Mouse (Mus musculus) intestine, embryonic 14.5 days (tissue): Measurements from ENCODE around the gene Syce2. TPM values are rescaled to one million over a fixed set of nuclear protein-coding genes. Genes with fewer than 3 reads are reported as not detected.
"Not testable (repeated sequence)": the region's sequence is repeated elsewhere in the genome, so short reads cannot be mapped to it uniquely, and the experiment has no call there.

Experiments used
- ATAC-seq: fragments of 200-750 bp; cut with Nextera tagmentation; replicated peaks from 2 replicates; pipeline ENCODE4 v1.8.0; 2017; ENCODE audit warnings: low read depth, moderate number of reproducible peaks, moderate TSS enrichment, moderate library complexity; ENCODE audit not compliant: low FRiP score, low TSS enrichment
- DNase-seq: peaks from one replicate; pipeline ENCODE4 v3.0.0-alpha.2; 2018; ENCODE audit warnings: low spot score
- H3K27ac ChIP-seq: fragments of 300-500 bp; sonication (generic); 2 replicates; pipeline ENCODE4 v1.5.1; 2014; ENCODE audit warnings: low read depth, mild to moderate bottlenecking, control low read depth
- H3K27me3 ChIP-seq: fragments of 300-500 bp; sonication (generic); replicated peaks from 2 replicates; pipeline ENCODE4 v1.6.1; 2014; ENCODE audit warnings: low read length, control low read depth; ENCODE audit not compliant: control insufficient read depth, insufficient read depth
- H3K36me3 ChIP-seq: fragments of 300-500 bp; sonication (generic); 2 replicates; pipeline ENCODE4 v1.6.1; 2014; ENCODE audit warnings: low read length, control low read depth; ENCODE audit not compliant: control insufficient read depth, insufficient read depth
- H3K4me1 ChIP-seq: fragments of 300-500 bp; sonication (generic); replicated peaks from 2 replicates; pipeline ENCODE4 v1.6.1; 2014; ENCODE audit warnings: low read length, control low read depth, mixed read lengths; ENCODE audit not compliant: control insufficient read depth, insufficient read depth
- H3K4me2 ChIP-seq: fragments of 300-500 bp; sonication (generic); 2 replicates; pipeline ENCODE4 v1.6.1; 2014; ENCODE audit warnings: low read length
- H3K4me3 ChIP-seq: fragments of 300-500 bp; sonication (generic); 2 replicates; pipeline ENCODE4 v1.5.1; 2014; ENCODE audit warnings: low read depth, low read length, control low read depth, mixed read lengths
- H3K9ac ChIP-seq: fragments of 300-500 bp; sonication (generic); 2 replicates; pipeline ENCODE4 v1.6.1; 2014; ENCODE audit warnings: mild to moderate bottlenecking, low read length
- H3K9me3 ChIP-seq: fragments of 300-500 bp; sonication (generic); 2 replicates; pipeline ENCODE4 v1.6.1; 2016; ENCODE audit warnings: low read length, control low read depth; ENCODE audit not compliant: control insufficient read depth
- WGBS: fragments of 180-500 bp; shearing (Covaris S2); extraction: QIAGEN DNeasy Blood & Tissue Kit; methylation state at CpG from one replicate; pipeline ENCODE4 v1.1.7; 2014; 5-methylcytosine and 5-hydroxymethylcytosine counted together
- polyA plus RNA-seq: library from polyadenylated mRNA; unstranded; fragments of >200 nt; fragmentation: Nextera tagmentation; extraction: Ambion mirVana; gene quantifications from 2 replicates; pipeline ENCODE4 v1.2.1, GENCODE M21; 2014

Syce2 gene
- polyA plus RNA-seq = 67.9 and 68.9 TPM in 2 replicates

DNA sequence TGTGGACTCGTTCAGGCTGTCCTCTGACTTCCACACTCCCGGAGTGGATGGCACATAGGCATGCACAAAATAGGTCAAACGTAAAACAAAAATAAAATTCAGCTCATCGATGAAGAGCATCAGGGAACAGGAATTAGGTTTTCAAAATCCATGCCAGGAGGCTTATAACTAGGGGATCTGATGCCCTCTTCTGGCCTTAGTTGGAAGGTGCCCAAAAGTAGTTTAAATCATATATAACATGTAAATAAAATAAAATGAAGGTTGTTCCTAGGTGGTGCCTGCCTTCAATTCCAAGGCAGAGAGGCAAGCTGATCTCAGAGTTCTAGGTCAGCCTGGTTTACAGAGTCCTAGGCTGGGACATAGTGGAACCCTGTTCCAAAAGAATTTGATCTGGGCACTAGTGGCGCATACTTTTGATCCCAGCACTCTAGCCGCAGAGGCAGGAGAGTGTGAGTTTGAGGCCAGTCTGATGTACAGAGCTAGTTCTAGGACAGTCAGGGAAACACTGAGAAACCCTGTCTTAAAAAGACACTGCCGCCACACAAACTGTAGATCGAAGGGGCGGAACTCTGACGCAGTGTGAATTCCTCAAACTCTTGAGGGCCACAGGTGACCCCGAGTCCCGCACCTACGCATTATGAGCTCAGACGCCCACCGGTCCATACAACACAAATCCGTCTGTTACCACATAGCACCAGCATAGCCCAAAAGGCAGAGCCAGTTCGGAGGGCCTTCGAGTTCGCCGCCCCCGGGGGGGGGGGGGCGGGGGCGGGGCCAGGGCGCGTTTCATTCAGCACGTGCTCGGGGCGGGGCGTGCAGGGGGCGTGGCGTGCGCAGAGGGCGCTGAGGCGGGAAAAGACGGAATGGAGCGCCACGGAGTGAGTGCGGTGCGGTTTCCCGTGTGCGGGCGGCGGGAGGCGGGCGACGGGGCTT lies at the start of gene Syce2:
Gene Syce2 (plus strand): TSS at position 736 of the 933 bp plus-strand sequence.
- H3K27me3 ChIP-seq = no peaks in the 10 kb centered on the region
- H3K27ac ChIP-seq = no peak within 1 kb of the TSS
- H3K9me3 ChIP-seq = no peaks in the 10 kb centered on the region
- H3K4me2 ChIP-seq = peak within 1 kb of the TSS; percentile 84
- peaks cover 13% of the 10 kb centered on the region for H3K4me1 ChIP-seq
- peak; percentile 69 for ATAC-seq
- H3K36me3 ChIP-seq = peaks cover 26% of the 10 kb centered on the region
- peak within 1 kb of the TSS; percentile 43 for H3K4me3 ChIP-seq
- 16% methylated on average over 36 of the region's 46 CpGs for WGBS
- DNase-seq = peak; percentile 92
- peak within 1 kb of the TSS; percentile 46 for H3K9ac ChIP-seq

GRCm38 (mm10) chr8:84822723-84823122 lies 49.2 kb upstream of the Syce2 start, which contains the start of gene Dand5:
Gene Dand5 (minus strand): TSS chr8:84822823.
- H3K4me3 ChIP-seq = no peak within 1 kb of the TSS
- 18% methylated on average over 3 of the region's 3 CpGs for WGBS
- peaks cover 15% of the 10 kb centered on the region for H3K4me1 ChIP-seq

GRCm38 (mm10) chr8:84823653-84824052 lies 48.3 kb upstream of the Syce2 start:
- no peak overlapping the region for H3K9ac ChIP-seq
- no peak overlapping the region for H3K4me3 ChIP-seq
- no peaks in the 10 kb centered on the region for H3K36me3 ChIP-seq
- WGBS = under 1% methylated on average over 17 of the region's 18 CpGs
- H3K9me3 ChIP-seq = no peaks in the 10 kb centered on the region
- peak overlapping the region; percentile 39 for H3K4me2 ChIP-seq
- no peaks in the 10 kb centered on the region for H3K27me3 ChIP-seq
- DNase-seq = peak; percentile 84
- peak; percentile 74 for ATAC-seq
- H3K4me1 ChIP-seq = peaks cover 15% of the 10 kb centered on the region
- no peak overlapping the region for H3K27ac ChIP-seq

More at GRCm38 (mm10) chr8:84822723-84823122, 49.2 kb upstream of the Syce2 start, which contains the start of gene Dand5:
- no peaks in the 10 kb centered on the region for H3K27me3 ChIP-seq
- H3K4me2 ChIP-seq = peak within 1 kb of the TSS; percentile 39
- H3K27ac ChIP-seq = peak within 1 kb of the TSS; percentile 43; the same call in 1 of the 2 replicates
- H3K9ac ChIP-seq = no peak within 1 kb of the TSS
- no peak for ATAC-seq
- no peaks in the 10 kb centered on the region for H3K36me3 ChIP-seq
- H3K9me3 ChIP-seq = no peaks in the 10 kb centered on the region
- DNase-seq = no peak

- no peak overlapping the region for H3K27ac ChIP-seq
- H3K4me2 ChIP-seq = no peak overlapping the region
- no peak overlapping the region for H3K9ac ChIP-seq
- H3K4me1 ChIP-seq = peaks cover 15% of the 10 kb centered on the region
- H3K36me3 ChIP-seq = no peaks in the 10 kb centered on the region
- WGBS = 49% methylated on average over 4 of the region's 4 CpGs
- H3K9me3 ChIP-seq = no peaks in the 10 kb centered on the region
- H3K27me3 ChIP-seq = no peaks in the 10 kb centered on the region
- no peak overlapping the region for H3K4me3 ChIP-seq
- DNase-seq (no peak), ATAC-seq (no peak)
Observed at GRCm38 (mm10) chr8:84825636-84826035, 46.3 kb upstream of the Syce2 start.

DNA sequence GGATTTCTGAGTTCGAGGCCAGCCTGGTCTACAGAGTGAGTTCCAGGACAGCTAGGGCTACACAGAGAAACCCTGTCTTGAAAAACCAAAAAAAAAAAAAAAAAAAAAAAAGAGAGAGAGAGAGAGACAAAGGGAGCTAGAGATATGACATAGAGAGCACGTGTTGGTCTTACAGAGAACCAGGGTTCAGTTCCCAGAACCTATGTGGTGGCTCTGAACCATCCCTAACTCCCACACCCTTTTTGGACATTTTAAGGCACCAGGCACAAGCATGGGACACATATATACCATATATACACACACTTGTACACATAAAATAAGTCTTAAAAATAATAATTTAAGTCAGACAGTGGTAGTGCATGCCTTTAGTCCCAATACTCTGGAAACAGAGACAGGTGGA lies 45.4 kb upstream of the Syce2 start:
- H3K4me3 ChIP-seq, DNase-seq, H3K27ac ChIP-seq, ATAC-seq, H3K9ac ChIP-seq, H3K4me2 ChIP-seq, H3K36me3 ChIP-seq, H3K9me3 ChIP-seq, H3K27me3 ChIP-seq: not testable (repeated sequence)
- H3K4me1 ChIP-seq = peaks cover 15% of the 10 kb centered on the region
- WGBS = 88% methylated on average over 1 of the region's 2 CpGs

DNA sequence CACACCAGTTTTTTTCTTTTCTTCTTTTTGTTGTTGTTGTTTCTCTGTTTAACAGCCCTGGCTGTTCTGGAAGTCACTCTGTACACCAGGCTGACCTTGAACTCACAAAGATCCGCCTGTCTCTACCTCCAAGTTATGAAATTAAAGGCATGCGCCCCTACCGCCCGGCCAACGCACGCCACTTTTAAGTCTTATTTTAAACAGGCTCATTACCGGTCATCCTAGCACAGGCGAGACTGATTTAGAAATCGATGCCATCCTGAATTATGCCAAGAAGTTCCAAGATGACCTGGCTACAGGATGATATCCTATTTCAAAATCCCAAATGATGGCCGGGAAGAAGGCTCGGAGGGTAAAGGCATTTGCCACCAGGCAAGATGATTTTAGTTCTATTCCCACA lies 40.4 kb upstream of the Syce2 start, which contains the start of gene Gadd45gip1:
Gene Gadd45gip1 (plus strand): TSS at position 33 of the 400 bp plus-strand sequence.
- peak within 1 kb of the TSS; percentile 100 for H3K4me3 ChIP-seq
- no peak for DNase-seq
- H3K4me1 ChIP-seq = peaks cover 22% of the 10 kb centered on the region
- 69% methylated on average over 11 of the region's 11 CpGs for WGBS
- H3K36me3 ChIP-seq = peaks cover 27% of the 10 kb centered on the region
- no peaks in the 10 kb centered on the region for H3K27me3 ChIP-seq
- H3K4me2 ChIP-seq = peak within 1 kb of the TSS; percentile 60
- H3K27ac ChIP-seq = peak within 1 kb of the TSS; percentile 93
- H3K9ac ChIP-seq = peak within 1 kb of the TSS; percentile 99
- no peak for ATAC-seq
- no peaks in the 10 kb centered on the region for H3K9me3 ChIP-seq

DNA sequence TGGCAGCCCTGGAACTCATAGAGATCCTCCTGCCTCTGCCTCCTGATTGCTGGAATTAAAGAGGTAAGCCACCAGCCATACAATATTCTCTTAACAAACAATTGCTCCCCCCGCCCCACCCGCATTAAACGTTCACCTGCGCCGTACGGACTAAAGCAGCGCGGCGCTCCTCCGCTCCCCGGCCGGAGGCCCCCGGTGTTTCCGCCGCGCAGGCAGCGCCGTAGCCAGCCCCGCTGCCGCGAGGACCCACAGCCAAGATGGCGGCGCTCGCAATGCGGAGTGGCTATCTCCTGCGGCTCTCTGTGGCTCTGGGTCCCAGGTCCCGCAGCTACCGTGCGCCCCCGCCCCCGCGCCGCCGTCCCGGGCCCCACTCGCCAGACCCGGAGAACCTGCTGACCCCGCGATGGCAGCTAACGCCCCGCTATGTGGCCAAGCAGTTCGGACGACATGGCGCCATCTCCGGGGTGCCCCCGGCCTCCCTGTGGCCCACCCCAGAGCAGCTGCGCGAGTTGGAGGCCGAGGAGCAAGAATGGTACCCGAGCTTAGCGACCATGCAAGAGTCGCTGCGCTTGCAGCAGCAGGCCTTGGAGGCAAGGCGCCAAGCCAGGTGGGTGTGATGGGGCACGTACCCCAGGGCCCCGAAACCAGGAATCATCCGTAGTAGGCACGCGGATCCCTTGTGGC lies 39.7 kb upstream of the Syce2 start:
- H3K4me2 ChIP-seq = peak overlapping the region; percentile 60
- DNase-seq (peak; percentile 93), ATAC-seq (peak; percentile 67; the same call in 1 of the 2 replicates)
- H3K4me3 ChIP-seq = peak overlapping the region; percentile 100
- H3K36me3 ChIP-seq = peaks cover 34% of the 10 kb centered on the region
- H3K9ac ChIP-seq = peak overlapping the region; percentile 99
- 2% methylated on average over 59 of the region's 59 CpGs for WGBS
- H3K27ac ChIP-seq = peak overlapping the region; percentile 93
- H3K27me3 ChIP-seq = no peaks in the 10 kb centered on the region
- no peaks in the 10 kb centered on the region for H3K9me3 ChIP-seq
- H3K4me1 ChIP-seq = peaks cover 22% of the 10 kb centered on the region
